20 mouse cellular contexts compared by ENCODE assay signal in genomic region chr6:114142480-114142879, GRCm38 (mm10). TPM values are rescaled to one million over a fixed set of nuclear protein-coding genes. Genes with fewer than 3 reads are reported as not detected.
"Had no signal": no experiment of that assay in that cellular context is flagged by ENCODE, and none has a peak within 500 bp of the region (broad histone marks: within the 10 kb centered on the region; RNA-seq: fewer than 3 reads in every experiment).

No protein-coding gene starts in this region.

- H3K9me3 ChIP-seq: midbrain, embryonic 12.5 days; midbrain, embryonic 15.5 days; stomach, embryonic 15.5 days had no signal

- H3K4me2 ChIP-seq: lung, embryonic 14.5 days; midbrain, embryonic 12.5 days; midbrain, embryonic 15.5 days; neural tube, embryonic 12.5 days; stomach, embryonic 15.5 days had no signal

- H3K9ac ChIP-seq: lung, embryonic 14.5 days; midbrain, embryonic 12.5 days; midbrain, embryonic 15.5 days; neural tube, embryonic 12.5 days; stomach, embryonic 15.5 days had no signal

- DNase-seq: lung, adult 18-20 months; lung, embryonic 14.5 days; lung, postnatal 10 days; lung, postnatal 4 days; right cerebral cortex, postnatal 14 days; thymus, adult 2 months; thymus, postnatal 25 days; thymus, postnatal 4 days had no signal

- H3K4me1 ChIP-seq: neural tube, embryonic 12.5 days; stomach, embryonic 15.5 days had no signal

- ATAC-seq: midbrain, embryonic 15.5 days had no signal

- H3K4me3 ChIP-seq: midbrain, embryonic 10.5 days; midbrain, embryonic 12.5 days; midbrain, embryonic 15.5 days; neural tube, embryonic 12.5 days; stomach, embryonic 15.5 days had no signal

- H3K36me3 ChIP-seq: midbrain, embryonic 10.5 days; midbrain, embryonic 12.5 days; midbrain, embryonic 15.5 days; neural tube, embryonic 12.5 days; stomach, embryonic 15.5 days had no signal

- H3K27me3 ChIP-seq: neural tube, embryonic 12.5 days; stomach, embryonic 15.5 days had no signal

- H3K27ac ChIP-seq: midbrain, embryonic 10.5 days; midbrain, embryonic 12.5 days; midbrain, embryonic 15.5 days; neural tube, embryonic 12.5 days; stomach, embryonic 15.5 days; stomach, postnatal 0 days had no signal

RNA-seq across cellular contexts. Expression of gene Slc6a11, which starts 11.4 kb away (rescaled TPM):
- total RNA-seq: megakaryocyte, adult 5-6 weeks; megakaryocyte-erythroid progenitor cell, adult 5-6 weeks; monocyte, adult 5-6 weeks; neutrophil, adult 5-6 weeks had no signal
- polyA plus RNA-seq: liver, embryonic 16.5 days; spleen, adult 2 months had no signal
